Mouse (Mus musculus): ENCODE measurements around the gene Klk8.

GRCm38 (mm10) chr7:43815211-43815610, 17.8 kb downstream of the Klk8 start:
- TF ChIP-seq CTCF (IDR thresholded peaks at IDR 0.05; ENCODE audit: borderline replicate concordance, insufficient read depth, low read depth, low read length): no peak
- no peak for TF ChIP-seq POLR2A (IDR thresholded peaks at IDR 0.05; ENCODE audit: borderline replicate concordance, insufficient read depth, low read length)
